Mouse (Mus musculus) cerebellum, adult 8-10 months (tissue): Measurements from ENCODE around the gene Otub1.

Experiments
- DNase-seq: peaks from one replicate; pipeline ENCODE4 v3.0.0; 2022

Gene Otub1

DNA sequence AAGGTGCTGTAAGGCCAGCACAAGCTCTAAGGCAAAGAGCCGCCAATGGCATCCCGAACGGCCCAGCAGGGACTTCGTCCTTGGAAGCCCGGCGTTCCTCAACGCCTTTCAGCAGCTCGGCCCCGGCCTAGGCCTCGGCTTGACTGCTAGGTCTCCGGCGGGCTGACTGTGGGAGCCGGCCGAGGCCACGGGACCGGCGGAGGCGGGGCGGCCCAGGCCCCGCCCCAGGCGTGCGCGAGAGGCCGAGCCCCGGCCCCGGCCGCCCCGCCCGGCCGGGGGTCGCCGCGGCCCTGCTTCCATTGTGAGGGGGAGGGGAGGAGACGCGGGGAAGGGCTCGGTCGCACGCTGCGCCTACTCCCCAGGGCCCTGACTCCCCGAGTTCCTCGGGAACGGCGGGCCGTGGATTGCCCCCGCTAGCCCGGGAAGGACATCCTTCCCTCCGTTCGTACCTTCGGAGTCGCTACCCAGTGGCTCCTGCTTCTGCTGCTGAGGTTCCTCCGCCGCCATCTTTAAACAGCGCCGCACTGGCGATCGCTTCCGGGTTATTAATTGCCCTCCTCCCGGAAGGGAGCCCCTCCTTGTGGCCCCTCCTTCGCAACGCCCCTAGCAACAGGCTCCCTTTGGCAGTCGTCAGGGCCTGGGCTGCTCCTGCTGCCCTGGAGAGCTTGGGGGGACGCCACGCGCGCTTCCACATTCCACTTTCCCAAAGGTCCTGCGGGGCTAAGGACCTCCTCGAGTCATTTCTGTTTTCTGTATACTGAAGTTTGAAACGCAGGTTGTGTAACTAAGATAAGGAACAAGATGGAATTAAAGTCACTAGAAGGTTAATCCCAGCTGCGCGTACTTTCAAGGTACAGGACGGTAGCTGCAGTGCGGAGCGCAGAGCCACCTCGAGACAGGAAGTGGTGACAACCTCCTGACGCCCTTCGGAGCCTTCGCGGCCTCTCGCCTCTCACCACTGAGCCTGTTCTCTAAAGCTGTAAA is at the start of gene Otub1:
Gene Otub1 (minus strand): TSS at position 564 of the 984 bp plus-strand sequence.
- peak; percentile 89 for DNase-seq

- DNase-seq, result no peak
Observed at GRCm38 (mm10) chr19:7246021-7246420, 39.9 kb upstream of the Otub1 start.

- peak; percentile 92 for DNase-seq
Observed at GRCm38 (mm10) chr19:7240782-7241690, 34.9 kb upstream of the Otub1 start, which contains the start of gene Naa40. Gene Naa40, minus strand, starts transcription at chr19:7241183.

- peak; percentile 37 for DNase-seq
Observed at GRCm38 (mm10) chr19:7240291-7240690, 34.2 kb upstream of the Otub1 start.

DNA sequence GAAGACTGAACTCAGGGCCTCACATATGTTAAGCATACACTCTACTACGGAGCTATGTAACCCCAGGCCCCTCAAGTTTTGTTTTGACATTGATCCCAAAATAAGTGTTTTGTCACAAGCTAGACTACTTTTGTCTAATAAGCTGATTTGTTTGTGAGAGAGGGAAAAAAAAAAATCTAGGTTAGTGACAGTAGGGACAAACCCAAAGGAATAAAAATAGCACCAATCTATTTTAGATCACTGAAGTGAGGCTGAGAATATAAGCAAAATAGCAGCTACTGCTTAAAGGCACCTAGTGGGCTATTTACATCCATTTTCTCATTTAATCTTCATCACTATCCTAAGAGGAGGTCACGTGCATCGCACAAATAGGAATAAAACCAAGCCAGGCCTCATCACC is 33.5 kb upstream of the Otub1 start:
- DNase-seq, result no peak

DNA sequence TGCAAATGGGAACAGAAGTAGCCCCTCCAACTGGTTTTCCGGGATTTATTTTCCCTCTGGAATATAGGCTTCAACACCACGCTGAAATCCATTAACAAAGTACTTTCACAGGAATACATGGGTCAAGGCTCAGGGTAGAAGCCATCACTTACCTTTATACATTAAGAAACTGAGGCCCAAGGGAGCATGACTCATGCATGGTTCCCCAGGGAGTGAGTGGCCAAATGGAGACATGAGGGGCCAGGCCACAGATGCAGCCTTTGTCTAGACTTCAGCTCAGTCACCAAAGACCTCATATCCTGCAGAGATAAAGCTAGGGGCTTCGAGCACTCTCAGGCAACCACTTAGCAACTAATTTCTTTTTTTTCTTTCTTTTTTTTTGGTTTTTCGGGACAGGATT is 30.6 kb upstream of the Otub1 start:
- no peak for DNase-seq

GRCm38 (mm10) chr19:7236011-7236410 is 29.9 kb upstream of the Otub1 start:
- DNase-seq, result no peak

- no peak for DNase-seq
Observed at GRCm38 (mm10) chr19:7235461-7235860, 29.3 kb upstream of the Otub1 start.

- peak; percentile 74 for DNase-seq
Observed at GRCm38 (mm10) chr19:7234537-7235221, 28.6 kb upstream of the Otub1 start.

DNA sequence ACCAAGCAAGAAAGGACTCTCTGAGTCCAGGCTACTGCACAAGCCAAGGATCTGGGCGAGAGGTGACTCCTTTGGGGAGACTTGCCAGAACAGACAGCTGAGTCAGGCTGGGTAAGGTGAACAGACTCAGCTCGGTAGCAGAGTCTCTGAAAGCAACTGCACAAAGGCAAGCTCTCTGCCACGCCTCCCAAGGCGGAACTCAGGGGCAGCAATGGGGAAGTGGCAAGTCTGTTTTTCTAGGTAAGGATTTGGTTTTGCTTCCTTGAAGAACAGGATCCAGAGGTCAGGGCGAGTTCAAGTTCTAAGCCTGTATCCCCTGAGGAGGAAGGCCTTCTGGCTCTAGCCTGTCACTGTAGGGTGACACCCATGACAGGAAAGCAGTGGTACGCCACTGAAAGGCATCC is 20.4 kb upstream of the Otub1 start:
- DNase-seq, result no peak

- DNase-seq, result no peak
Observed at GRCm38 (mm10) chr19:7225096-7225690, 19.1 kb upstream of the Otub1 start.

GRCm38 (mm10) chr19:7224253-7224652 is 18.1 kb upstream of the Otub1 start:
- no peak for DNase-seq

DNA sequence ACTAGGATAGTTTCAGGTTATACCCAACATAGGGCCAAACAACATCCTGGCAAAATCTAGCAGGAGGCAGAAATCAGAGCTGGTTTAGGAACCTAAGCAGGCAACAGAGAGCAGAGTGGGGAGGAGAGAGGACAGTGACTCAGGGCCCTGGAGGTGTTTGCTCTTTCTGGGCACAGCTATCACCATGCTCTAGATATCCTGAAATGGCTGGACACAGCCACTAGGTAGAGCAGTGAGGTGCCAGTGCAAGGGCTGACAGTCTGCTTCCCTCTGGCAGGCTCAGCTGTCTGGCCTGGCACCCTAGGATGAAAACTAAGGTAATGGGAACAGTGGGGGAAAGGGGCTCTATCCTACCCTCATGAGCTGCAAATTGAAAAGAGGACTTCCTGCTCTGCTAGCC is 17.4 kb upstream of the Otub1 start:
- no peak for DNase-seq

GRCm38 (mm10) chr19:7222196-7222595 is 16.1 kb upstream of the Otub1 start:
- no peak for DNase-seq

DNA sequence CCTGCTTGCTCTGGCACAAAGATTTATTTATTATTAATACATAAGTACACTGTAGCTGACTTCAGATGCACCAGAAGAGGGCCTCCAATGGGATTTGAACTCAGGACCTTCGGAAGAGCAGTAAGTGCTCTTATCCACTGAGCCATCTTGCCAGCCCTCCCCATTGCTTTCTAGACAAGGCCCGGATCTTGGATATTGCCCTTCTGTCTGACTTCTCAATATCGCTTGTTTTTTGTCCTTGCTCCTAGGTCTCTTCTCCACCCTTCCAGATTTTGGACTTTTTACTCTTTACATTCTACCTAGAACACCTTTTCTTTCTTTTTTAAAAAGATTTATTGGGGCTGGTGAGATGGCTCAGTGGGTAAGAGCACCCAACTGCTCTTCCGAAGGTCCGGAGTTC is 12.6 kb upstream of the Otub1 start:
- no peak for DNase-seq

DNA sequence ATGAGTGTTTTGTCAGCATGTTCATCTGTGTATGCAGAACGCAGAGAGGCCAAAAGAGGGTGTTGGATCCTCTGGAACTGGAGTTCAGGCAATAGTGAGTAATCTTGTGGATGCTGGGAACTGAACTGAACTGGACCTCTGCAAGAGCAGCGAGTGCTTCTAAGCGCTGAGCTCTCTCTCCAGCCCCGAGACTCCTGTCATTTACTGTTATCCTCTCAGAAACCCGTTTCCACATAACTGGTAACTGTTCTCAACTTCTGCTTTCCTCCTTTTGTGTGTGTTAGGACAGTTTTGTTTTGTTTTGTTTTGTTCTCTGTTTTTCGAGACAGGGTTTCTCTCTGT is 11.8 kb upstream of the Otub1 start:
- DNase-seq, result no peak

DNA sequence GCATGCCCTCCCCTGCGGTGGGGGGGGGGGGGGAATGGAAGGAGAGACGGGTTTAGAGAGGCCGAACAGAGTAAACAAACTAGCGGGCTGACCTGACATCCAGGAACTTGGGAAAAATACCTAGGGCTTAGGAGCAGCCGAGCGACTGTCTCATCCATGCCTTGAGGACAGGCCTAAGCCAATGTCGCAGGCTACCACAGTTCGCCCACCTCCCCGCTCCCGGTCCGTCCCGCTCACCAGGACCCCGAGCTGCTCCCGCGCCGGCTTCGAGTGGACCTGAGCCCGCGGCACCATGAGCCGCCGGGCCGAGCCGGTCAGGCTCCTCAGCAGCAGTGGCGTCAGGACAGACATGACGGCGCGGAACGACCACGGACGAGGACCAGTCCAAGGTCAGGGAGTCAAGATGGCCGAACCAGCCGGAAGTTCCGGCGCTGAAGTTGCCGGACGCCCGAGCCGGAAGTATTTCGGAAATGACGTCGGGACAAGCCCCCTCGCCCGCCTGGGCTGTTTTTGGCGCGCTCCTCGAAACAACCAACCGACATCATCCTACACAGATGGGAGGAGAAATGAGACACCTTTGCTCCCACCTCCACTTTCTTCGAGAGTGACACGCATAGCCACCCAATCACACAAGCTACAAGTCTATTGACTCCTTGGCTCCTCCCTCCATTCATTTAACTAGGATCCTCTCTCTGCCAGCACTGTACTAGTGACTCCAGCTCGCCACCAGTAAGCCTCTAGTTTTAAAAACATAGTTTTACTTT is 11.2 kb upstream of the Otub1 start, which contains the start of gene Cox8a:
Gene Cox8a (minus strand): TSS at position 455 of the 764 bp plus-strand sequence.
- DNase-seq, result peak; percentile 96

GRCm38 (mm10) chr19:7214484-7214883 is 8.4 kb upstream of the Otub1 start:
- DNase-seq, result no peak

GRCm38 (mm10) chr19:7213010-7213409 is 6.9 kb upstream of the Otub1 start:
- no peak for DNase-seq

DNA sequence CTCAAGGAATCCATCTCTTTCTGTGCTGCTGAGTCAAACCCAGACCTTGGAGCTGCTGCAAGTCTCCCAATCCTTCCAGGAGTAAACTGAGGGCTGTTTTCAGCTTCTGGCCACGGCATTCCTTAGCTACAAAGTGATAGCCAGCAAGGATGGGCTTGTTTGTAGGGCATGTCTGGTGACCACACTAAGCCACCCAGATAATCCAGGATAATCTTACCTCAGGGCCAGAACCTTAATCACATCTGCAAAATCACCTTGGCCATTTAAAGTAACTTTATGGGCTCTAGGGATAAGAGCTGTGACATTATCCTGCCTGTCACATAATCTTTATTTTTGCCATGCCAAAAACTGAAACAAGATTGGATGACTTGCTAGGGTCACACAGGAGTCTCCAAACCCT is 6.1 kb upstream of the Otub1 start:
- DNase-seq, result no peak

DNA sequence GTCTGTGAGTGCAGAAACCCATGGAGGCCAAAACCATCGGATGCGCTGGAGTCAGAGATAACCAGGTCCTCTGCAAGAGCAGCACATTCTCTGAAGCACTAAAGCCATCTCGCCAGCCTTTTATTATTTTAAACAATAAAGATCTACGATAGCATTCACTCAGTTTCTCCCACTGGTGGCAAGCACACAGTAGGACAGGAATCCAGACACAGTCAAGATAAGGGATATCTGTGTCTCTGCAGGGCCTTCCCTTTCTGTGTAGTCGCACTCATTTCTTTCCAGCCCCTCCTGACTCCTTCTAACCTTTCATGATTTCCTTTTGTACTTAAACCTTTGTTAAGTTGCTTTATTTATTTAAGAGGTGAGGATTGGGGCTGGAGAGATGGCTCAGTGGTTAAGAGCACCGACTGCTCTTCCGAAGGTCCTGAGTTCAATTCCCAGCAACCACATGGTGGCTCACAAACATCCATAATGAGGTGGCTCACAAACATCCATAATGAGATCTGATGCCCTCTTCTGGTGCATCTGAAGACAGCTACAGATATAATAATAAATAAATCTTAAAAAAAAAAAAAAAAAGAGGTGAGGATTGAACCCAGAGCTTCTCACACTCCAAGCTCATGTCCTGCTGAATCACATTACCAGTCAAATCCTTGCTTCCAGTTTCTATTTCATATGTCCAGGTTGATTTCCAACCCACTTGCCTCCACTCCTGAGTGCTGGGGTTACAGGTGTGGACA is 4.0 kb upstream of the Otub1 start:
- DNase-seq, result no peak
